Mouse (Mus musculus) bone marrow macrophage, adult 2 months (primary cell): ENCODE measurements around the gene Gal3st2b.
"Not testable (repeated sequence)": the region's sequence is repeated elsewhere in the genome, so short reads cannot be mapped to it uniquely, and the experiment has no call there.

ENCODE experiments used
- CTCF ChIP-seq: IDR thresholded peaks from 2 replicates; pipeline ENCODE4 v1.5.1; 2012; ENCODE audit warnings: low read depth, mild to moderate bottlenecking, low read length, moderate library complexity
- POLR2A ChIP-seq: IDR thresholded peaks from 2 replicates; pipeline ENCODE4 v1.6.1; 2012; ENCODE audit warnings: mild to moderate bottlenecking, low read depth, low read length, borderline replicate concordance

- TF ChIP-seq CTCF, POLR2A: not testable (repeated sequence)
Measured at GRCm38 (mm10) chr1:93881778-93882177, 36.3 kb upstream of the Gal3st2b start.
